Mouse (Mus musculus): ENCODE data around the gene Gnpat. TPM values are rescaled to one million over a fixed set of nuclear protein-coding genes. Genes with fewer than 3 reads are reported as not detected.

Gnpat gene
- total and polyA plus RNA-seq, 3 experiments, result 62.3 to 91.5 (median 89.1) TPM

- Histone ChIP-seq H3K79me2 (replicated peaks; ENCODE audit: control insufficient read depth, extremely low read depth, insufficient read depth, poor library complexity, severe bottlenecking) (peaks cover 51% of the 10 kb centered on the region), H3K4me3 (replicated peaks in 1 of 3; ENCODE audit: low read depth in 2 of 3, low read length in 2 of 3, poor library complexity in 1 of 3) (no peak overlapping the region), H3K27ac (ENCODE audit: insufficient read depth, low read depth) (no peak overlapping the region), H3K4me1 (ENCODE audit: control insufficient read depth in 1 of 2, insufficient read depth in 2 of 2) (peaks cover 0 to 29% of the 10 kb centered on the region in 2 experiments; a peak in 3 of 4 replicates), H3K27me3 (replicated peaks) (no peaks in the 10 kb centered on the region), H3K4me2 (ENCODE audit: insufficient read depth, low read depth, poor library complexity, severe bottlenecking) (no peak overlapping the region), H3K36me3 (replicated peaks in 1 of 2; ENCODE audit: control insufficient read depth in 1 of 2, insufficient read depth in 1 of 2, low read length in 1 of 2) (peaks cover 46 to 68% of the 10 kb centered on the region in 2 experiments), H3K9ac (ENCODE audit: insufficient read depth, low read depth) (no peak overlapping the region), H3K9me3 (replicated peaks; ENCODE audit: low read length) (peaks cover 3% of the 10 kb centered on the region)
- no peak for TF ChIP-seq MXI1 (IDR thresholded peaks at IDR 0.05; ENCODE audit: low read depth, low read length)
- TF ChIP-seq CTCF (conservative IDR thresholded peaks at IDR 0.05 in 1 of 2, IDR thresholded peaks at IDR 0.05 in 1 of 2; ENCODE audit: low read depth in 2 of 2, low read length in 2 of 2), result peak; percentile 36 to 57; a peak in 3 of 4 replicates
- TF ChIP-seq E2F4 (IDR thresholded peaks at IDR 0.05; ENCODE audit: insufficient replicate concordance, low read depth, low read length), result no peak
- TF ChIP-seq MEF2A (IDR thresholded peaks at IDR 0.05; ENCODE audit: borderline replicate concordance, low read depth, low read length), result no peak
- TF ChIP-seq JUN (IDR thresholded peaks at IDR 0.05; ENCODE audit: insufficient read depth, low read depth, low read length), result no peak
- peak; percentile 13 for TF ChIP-seq RAD21 (IDR thresholded peaks at IDR 0.05; ENCODE audit: low read depth, low read length)
- peak; percentile 32 for TF ChIP-seq SMC3 (IDR thresholded peaks at IDR 0.05; ENCODE audit: low read depth, low read length)
- TF ChIP-seq USF1 (IDR thresholded peaks at IDR 0.05; ENCODE audit: low read depth, low read length), result no peak
- peak; percentile 35 for DNase-seq (ENCODE audit: extremely low read depth)
- in situ Hi-C loops (cut with MboI; ENCODE audit: low pct_ligation_motif_present, low pct_unique_long_range_greater_than_20kb, low sequenced_read_pairs) (no loop called here), dilution Hi-C loops (cut with MboI; ENCODE audit: extremely low pct_ligation_motif_present, extremely low pct_unique_long_range_greater_than_20kb, low sequenced_read_pairs) (no loop called here)
Observed at GRCm38 (mm10) chr8:124859466-124859865, 3.4 kb upstream of the Gnpat start.

GRCm38 (mm10) chr8:124860188-124860587, 2.6 kb upstream of the Gnpat start:
- Histone ChIP-seq H3K4me2 (ENCODE audit: insufficient read depth, low read depth, poor library complexity, severe bottlenecking) (no peak overlapping the region), H3K9ac (ENCODE audit: insufficient read depth, low read depth) (no peak overlapping the region), H3K79me2 (replicated peaks; ENCODE audit: control insufficient read depth, extremely low read depth, insufficient read depth, poor library complexity, severe bottlenecking) (peaks cover 58% of the 10 kb centered on the region), H3K4me1 (ENCODE audit: control insufficient read depth in 1 of 2, insufficient read depth in 2 of 2) (peaks cover 3 to 37% of the 10 kb centered on the region in 2 experiments), H3K9me3 (replicated peaks; ENCODE audit: low read length) (peaks cover 3% of the 10 kb centered on the region), H3K27me3 (replicated peaks) (no peaks in the 10 kb centered on the region), H3K4me3 (replicated peaks in 1 of 3; ENCODE audit: low read depth in 2 of 3, low read length in 2 of 3, poor library complexity in 1 of 3) (no peak overlapping the region), H3K27ac (ENCODE audit: insufficient read depth, low read depth) (no peak overlapping the region), H3K36me3 (replicated peaks in 1 of 2; ENCODE audit: control insufficient read depth in 1 of 2, insufficient read depth in 1 of 2, low read length in 1 of 2) (peaks cover 39 to 64% of the 10 kb centered on the region in 2 experiments)
- TF ChIP-seq E2F4 (IDR thresholded peaks at IDR 0.05; ENCODE audit: insufficient replicate concordance, low read depth, low read length), result no peak
- TF ChIP-seq MAZ (IDR thresholded peaks at IDR 0.05; ENCODE audit: low read depth, low read length), result no peak
- no peak for TF ChIP-seq HCFC1 (IDR thresholded peaks at IDR 0.05; ENCODE audit: low read depth, low read length)
- no peak for TF ChIP-seq JUN (IDR thresholded peaks at IDR 0.05; ENCODE audit: insufficient read depth, low read depth, low read length)
- no peak for TF ChIP-seq ETS1 (conservative IDR thresholded peaks at IDR 0.05; ENCODE audit: low read depth, low read length)
- TF ChIP-seq ZNF384 (IDR thresholded peaks at IDR 0.05; ENCODE audit: low read depth, low read length), result no peak
- no peak for TF ChIP-seq MEF2A (IDR thresholded peaks at IDR 0.05; ENCODE audit: borderline replicate concordance, low read depth, low read length)
- no peak for TF ChIP-seq ELF1 (IDR thresholded peaks at IDR 0.05; ENCODE audit: low read depth, low read length)
- TF ChIP-seq USF1 (IDR thresholded peaks at IDR 0.05; ENCODE audit: low read depth, low read length), result no peak
- TF ChIP-seq IRF4 (IDR thresholded peaks at IDR 0.05; ENCODE audit: low read depth, low read length), result no peak
- TF ChIP-seq ZKSCAN1 (IDR thresholded peaks at IDR 0.05; ENCODE audit: borderline replicate concordance, low read depth, low read length), result no peak
- no peak for DNase-seq (ENCODE audit: extremely low read depth)
- in situ Hi-C loops (cut with MboI; ENCODE audit: low pct_ligation_motif_present, low pct_unique_long_range_greater_than_20kb, low sequenced_read_pairs), result no loop called here
- dilution Hi-C loops (cut with MboI; ENCODE audit: extremely low pct_ligation_motif_present, extremely low pct_unique_long_range_greater_than_20kb, low sequenced_read_pairs), result no loop called here

Data from CH12.LX (cell line).